Comparison of ENCODE assay signal across 21 mouse cellular contexts in genomic region chrX:109175470-109175869, GRCm38 (mm10). TPM values are rescaled to one million over a fixed set of nuclear protein-coding genes. Genes with fewer than 3 reads are reported as not detected.
DNase-seq lines count a peak whose midpoint lies in the region; ATAC-seq lines count a peak whose summit lies in the region.
"Had no signal": no experiment of that assay in that cellular context is flagged by ENCODE, and none has a peak within 500 bp of the region (broad histone marks: within the 10 kb centered on the region; RNA-seq: fewer than 3 reads in every experiment).

No protein-coding gene starts in this region.

- H3K9me3 ChIP-seq in embryonic facial prominence, embryonic 14.5 days (ENCODE audit: control insufficient read depth, low read length) = no peaks in the 10 kb centered on the region
- H3K9me3 ChIP-seq in embryonic facial prominence, embryonic 10.5 days = no peaks in the 10 kb centered on the region
- H3K9me3 ChIP-seq in midbrain, embryonic 16.5 days (replicated peaks; ENCODE audit: control insufficient read depth, low read length, poor library complexity, severe bottlenecking) = no peaks in the 10 kb centered on the region
- no peaks in the 10 kb centered on the region for H3K9me3 ChIP-seq in midbrain, embryonic 10.5 days (replicated peaks)
- H3K9me3 ChIP-seq: embryonic facial prominence, embryonic 13.5 days; heart, embryonic 15.5 days had no signal

- H3K4me1 ChIP-seq in embryonic facial prominence, embryonic 14.5 days (ENCODE audit: control insufficient read depth, insufficient read depth, low read length) = no peaks in the 10 kb centered on the region
- H3K4me1 ChIP-seq in embryonic facial prominence, embryonic 10.5 days = no peaks in the 10 kb centered on the region
- H3K4me1 ChIP-seq in midbrain, embryonic 16.5 days (ENCODE audit: control insufficient read depth, insufficient read depth, low read length) = no peaks in the 10 kb centered on the region
- no peaks in the 10 kb centered on the region for H3K4me1 ChIP-seq in midbrain, embryonic 10.5 days
- H3K4me1 ChIP-seq: embryonic facial prominence, embryonic 13.5 days had no signal

- DNase-seq in embryonic facial prominence, embryonic 14.5 days (ENCODE audit: low spot score) = peak; percentile 1
- no peak for DNase-seq in embryonic facial prominence, embryonic 10.5 days (ENCODE audit: low spot score)
- DNase-seq in lung, adult 18-20 months = peak; percentile 17 to 52
- no peak for DNase-seq in lung, postnatal 4 days
- DNase-seq in midbrain, embryonic 10.5 days (ENCODE audit: low spot score) = no peak
- no peak for DNase-seq in spleen, adult 12 weeks (ENCODE audit: low spot score)
- DNase-seq: adrenal gland, adult 2 months; cerebellum, adult 11 months; layer of hippocampus, postnatal 36 days; liver; right cerebral cortex, postnatal 14 days; thymus, postnatal 25 days had no signal

- no peaks in the 10 kb centered on the region for H3K27me3 ChIP-seq in embryonic facial prominence, embryonic 14.5 days (replicated peaks; ENCODE audit: control insufficient read depth, insufficient read depth, low read length)
- H3K27me3 ChIP-seq in embryonic facial prominence, embryonic 10.5 days (replicated peaks; ENCODE audit: low read depth, poor library complexity, severe bottlenecking) = no peaks in the 10 kb centered on the region
- no peaks in the 10 kb centered on the region for H3K27me3 ChIP-seq in midbrain, embryonic 16.5 days (ENCODE audit: control insufficient read depth, insufficient read depth, low read depth, low read length)
- no peaks in the 10 kb centered on the region for H3K27me3 ChIP-seq in midbrain, embryonic 10.5 days (ENCODE audit: low read depth, poor library complexity, severe bottlenecking)
- H3K27me3 ChIP-seq: embryonic facial prominence, embryonic 13.5 days; heart, embryonic 15.5 days had no signal

- H3K27ac ChIP-seq in embryonic facial prominence, embryonic 14.5 days (replicated peaks; ENCODE audit: low read depth, low read length) = no peak overlapping the region
- H3K27ac ChIP-seq in embryonic facial prominence, embryonic 10.5 days (replicated peaks) = no peak overlapping the region
- no peak overlapping the region for H3K27ac ChIP-seq in midbrain, embryonic 16.5 days (ENCODE audit: low read length)
- H3K27ac ChIP-seq in midbrain, embryonic 10.5 days (replicated peaks) = no peak overlapping the region
- H3K27ac ChIP-seq: embryonic facial prominence, embryonic 13.5 days; heart, adult 2 months; heart, embryonic 15.5 days; macrophage had no signal

- no peak overlapping the region for H3K9ac ChIP-seq in embryonic facial prominence, embryonic 14.5 days (ENCODE audit: low read depth, low read length)
- H3K9ac ChIP-seq in midbrain, embryonic 16.5 days (ENCODE audit: low read depth, low read length) = no peak overlapping the region
- H3K9ac ChIP-seq: embryonic facial prominence, embryonic 13.5 days; heart, embryonic 15.5 days had no signal

- H3K4me2 ChIP-seq in embryonic facial prominence, embryonic 14.5 days (ENCODE audit: low read depth, low read length) = no peak overlapping the region
- H3K4me2 ChIP-seq in midbrain, embryonic 16.5 days (ENCODE audit: low read length) = no peak overlapping the region
- H3K4me2 ChIP-seq: embryonic facial prominence, embryonic 13.5 days; heart, embryonic 15.5 days had no signal

- ATAC-seq in embryonic facial prominence, embryonic 14.5 days (ENCODE audit: low read depth) = peak; percentile 89; the same call in 1 of the 2 replicates
- ATAC-seq in midbrain, embryonic 16.5 days = peak; percentile 72; the same call in 1 of the 2 replicates
- no peak for ATAC-seq in frontal cortex, adult (ENCODE audit: low TSS enrichment)
- ATAC-seq: CD4-positive, CD25-positive, alpha-beta regulatory T cell, adult 4 months had no signal

- H3K36me3 ChIP-seq in embryonic facial prominence, embryonic 14.5 days (ENCODE audit: control insufficient read depth, insufficient read depth, low read length) = no peaks in the 10 kb centered on the region
- H3K36me3 ChIP-seq in embryonic facial prominence, embryonic 10.5 days (replicated peaks) = no peaks in the 10 kb centered on the region
- no peaks in the 10 kb centered on the region for H3K36me3 ChIP-seq in midbrain, embryonic 16.5 days (ENCODE audit: control insufficient read depth, insufficient read depth, low read length)
- no peaks in the 10 kb centered on the region for H3K36me3 ChIP-seq in midbrain, embryonic 10.5 days
- H3K36me3 ChIP-seq: embryonic facial prominence, embryonic 13.5 days; heart, embryonic 15.5 days had no signal

- H3K4me3 ChIP-seq in embryonic facial prominence, embryonic 14.5 days (ENCODE audit: low read depth, low read length) = no peak overlapping the region
- no peak overlapping the region for H3K4me3 ChIP-seq in embryonic facial prominence, embryonic 10.5 days
- H3K4me3 ChIP-seq in midbrain, embryonic 16.5 days (ENCODE audit: low read depth, low read length) = no peak overlapping the region
- H3K4me3 ChIP-seq in midbrain, embryonic 10.5 days = no peak overlapping the region
- H3K4me3 ChIP-seq: embryonic facial prominence, embryonic 13.5 days; heart, adult 2 months; heart, embryonic 15.5 days had no signal

- WGBS in embryonic facial prominence, embryonic 14.5 days = 31% methylated on average over 3 of the region's 3 CpGs
- WGBS in embryonic facial prominence, embryonic 10.5 days = 36% methylated on average over 3 of the region's 3 CpGs
- 20% methylated on average over 3 of the region's 3 CpGs for WGBS in midbrain, embryonic 16.5 days
- WGBS in midbrain, embryonic 10.5 days = 38% methylated on average over 3 of the region's 3 CpGs

RNA-seq across cellular contexts. Expression of gene Gm6377, which starts 21.1 kb away (rescaled TPM):
- 0.43 TPM in 1 of 2 replicates, not detected in the other for polyA plus RNA-seq in embryonic facial prominence, embryonic 14.5 days (2014; fragmentation: Nextera tagmentation; extraction: Ambion mirVana)
- 0.05 TPM in 1 of 2 replicates, not detected in the other for polyA plus RNA-seq in embryonic facial prominence, embryonic 10.5 days (2016; fragmentation: Nextera tagmentation; extraction: Ambion mirVana)
- 0.09 TPM in 1 of 2 replicates, not detected in the other for polyA plus RNA-seq in midbrain, embryonic 16.5 days (2015; fragmentation: Nextera tagmentation; extraction: Ambion mirVana)
- 0.06 and 0.15 TPM in 2 replicates for polyA plus RNA-seq in midbrain, embryonic 10.5 days (2016; fragmentation: Nextera tagmentation; extraction: Ambion mirVana)
- polyA plus RNA-seq: adrenal gland, adult 2 months; embryonic facial prominence, embryonic 13.5 days; neural tube, embryonic 14.5 days; testis, adult 2 months had no signal

Comparison
In these comparisons a context has a peak if more than half of its experiments do, and no peak if none do; other contexts are left out.
1. DNase-seq: peak in embryonic facial prominence, embryonic 14.5 days (single experiment) and lung, adult 18-20 months (2 of 2); none in embryonic facial prominence, embryonic 10.5 days (single experiment), lung, postnatal 4 days (0 of 2), midbrain, embryonic 10.5 days (single experiment) and spleen, adult 12 weeks (single experiment).